Mouse (Mus musculus) erythroblast, embryonic 14.5 days (primary cell): ENCODE measurements at regions not wholly inside any gene's neighbourhood (a gene's known extent, or its start where the extent isn't known, plus 50 kb on each side); places are given as distances from the start of the nearest gene placed in this dataset.
"Not testable (repeated sequence)": the region's sequence is repeated elsewhere in the genome, so short reads cannot be mapped to it uniquely, and the experiment has no call there.

Experiments used
- H3K27me3 ChIP-seq: 2 replicates; pipeline ENCODE4 v1.6.1; 2012; ENCODE audit warnings: inconsistent platforms; ENCODE audit not compliant: control insufficient read depth
- H3K36me3 ChIP-seq: 2 replicates; pipeline ENCODE4 v1.6.1; 2012; ENCODE audit warnings: mild to moderate bottlenecking, inconsistent platforms; ENCODE audit not compliant: control insufficient read depth
- H3K4me1 ChIP-seq: 2 replicates; pipeline ENCODE4 v1.6.1; 2012; ENCODE audit warnings: inconsistent platforms; ENCODE audit not compliant: control insufficient read depth
- H3K4me3 ChIP-seq: replicated peaks from 2 replicates; pipeline ENCODE3; 2012; ENCODE audit warnings: moderate library complexity, mild to moderate bottlenecking, inconsistent platforms
- H3K9me3 ChIP-seq: 2 replicates; pipeline ENCODE4 v1.6.1; 2012; ENCODE audit warnings: low read length, inconsistent platforms, mixed read lengths; ENCODE audit not compliant: control insufficient read depth
- GATA1 ChIP-seq: IDR thresholded peaks from 2 replicates; pipeline ENCODE4 v1.6.1; 2012; ENCODE audit warnings: low read length, inconsistent platforms, mixed read lengths
- TAL1 ChIP-seq: IDR thresholded peaks from 3 replicates; pipeline ENCODE4 v1.6.1; 2012; ENCODE audit warnings: low read length, inconsistent platforms, mixed read lengths

- peaks cover 19% of the 10 kb centered on the region for H3K36me3 ChIP-seq
- no peaks in the 10 kb centered on the region for H3K9me3 ChIP-seq
- H3K4me1 ChIP-seq = peaks cover 95% of the 10 kb centered on the region
- H3K27me3 ChIP-seq = no peaks in the 10 kb centered on the region
- no peak for TF ChIP-seq TAL1
- TF ChIP-seq GATA1 = peak; percentile 60; the same call in 1 of the 2 replicates
- H3K4me3 ChIP-seq = no peak overlapping the region
Observed at GRCm38 (mm10) chr10:43669471-43669870, 91.4 kb downstream of the Cd24a start.

- peaks cover 13% of the 10 kb centered on the region for H3K36me3 ChIP-seq
- H3K4me1 ChIP-seq = peaks cover 94% of the 10 kb centered on the region
- H3K4me3 ChIP-seq = no peak overlapping the region
- H3K27me3 ChIP-seq = no peaks in the 10 kb centered on the region
- TF ChIP-seq GATA1 = no peak
- TF ChIP-seq TAL1 = no peak
- H3K9me3 ChIP-seq = no peaks in the 10 kb centered on the region
Observed at GRCm38 (mm10) chr10:43670745-43671144, 92.7 kb downstream of the Cd24a start.

GRCm38 (mm10) chr10:43671785-43672184 is 93.7 kb downstream of the Cd24a start:
- no peak overlapping the region for H3K4me3 ChIP-seq
- peaks cover 94% of the 10 kb centered on the region for H3K4me1 ChIP-seq
- peaks cover 9% of the 10 kb centered on the region for H3K36me3 ChIP-seq
- TF ChIP-seq GATA1 (no peak), TAL1 (no peak)
- no peaks in the 10 kb centered on the region for H3K27me3 ChIP-seq
- H3K9me3 ChIP-seq = no peaks in the 10 kb centered on the region

GRCm38 (mm10) chr10:43672490-43672889 is 94.4 kb downstream of the Cd24a start:
- H3K4me1 ChIP-seq = peaks cover 94% of the 10 kb centered on the region
- H3K27me3 ChIP-seq = no peaks in the 10 kb centered on the region
- peaks cover 9% of the 10 kb centered on the region for H3K36me3 ChIP-seq
- H3K9me3 ChIP-seq = no peaks in the 10 kb centered on the region
- H3K4me3 ChIP-seq = no peak overlapping the region
- TF ChIP-seq TAL1 = no peak
- no peak for TF ChIP-seq GATA1

- no peak overlapping the region for H3K4me3 ChIP-seq
- H3K36me3 ChIP-seq = peaks cover 8% of the 10 kb centered on the region
- H3K9me3 ChIP-seq = no peaks in the 10 kb centered on the region
- no peak for TF ChIP-seq TAL1
- no peak for TF ChIP-seq GATA1
- H3K4me1 ChIP-seq = peaks cover 88% of the 10 kb centered on the region
- no peaks in the 10 kb centered on the region for H3K27me3 ChIP-seq
Observed at GRCm38 (mm10) chr10:43674749-43675148, 96.7 kb downstream of the Cd24a start.

- H3K36me3 ChIP-seq, H3K27me3 ChIP-seq, H3K9me3 ChIP-seq, H3K4me3 ChIP-seq: not testable (repeated sequence)
- H3K4me1 ChIP-seq = peaks cover 83% of the 10 kb centered on the region
Observed at GRCm38 (mm10) chr10:43675495-43675894, 97.4 kb downstream of the Cd24a start.

GRCm38 (mm10) chr10:43676289-43676688 is 98.2 kb downstream of the Cd24a start:
- H3K9me3 ChIP-seq = no peaks in the 10 kb centered on the region
- H3K4me1 ChIP-seq = peaks cover 75% of the 10 kb centered on the region
- no peaks in the 10 kb centered on the region; the same call in 1 of the 2 replicates for H3K36me3 ChIP-seq
- H3K4me3 ChIP-seq = no peak overlapping the region
- no peak for TF ChIP-seq GATA1
- TF ChIP-seq TAL1 = peak; percentile 43
- H3K27me3 ChIP-seq = no peaks in the 10 kb centered on the region

GRCm38 (mm10) chr10:43684247-43685033 is 106.4 kb downstream of the Cd24a start:
- Histone ChIP-seq H3K4me3 (no peak overlapping the region), H3K9me3 (no peaks in the 10 kb centered on the region), H3K36me3 (no peaks in the 10 kb centered on the region; the same call in 1 of the 2 replicates), H3K4me1 (peaks cover 28% of the 10 kb centered on the region), H3K27me3 (peaks cover 36% of the 10 kb centered on the region)
- TF ChIP-seq GATA1 = no peak
- TF ChIP-seq TAL1 = no peak

GRCm38 (mm10) chr10:43689161-43689913 is 111.3 kb downstream of the Cd24a start:
- H3K27me3 ChIP-seq = peaks cover 74% of the 10 kb centered on the region
- peaks cover 31% of the 10 kb centered on the region for H3K4me1 ChIP-seq
- TF ChIP-seq TAL1 (no peak), GATA1 (no peak)

More at GRCm38 (mm10) chr10:43689161-43689913, 111.3 kb downstream of the Cd24a start:
- H3K36me3 ChIP-seq = no peaks in the 10 kb centered on the region
- H3K9me3 ChIP-seq = no peaks in the 10 kb centered on the region
- H3K4me3 ChIP-seq = no peak overlapping the region
